Mouse (Mus musculus): Measurements from ENCODE around the gene Vmp1.

The Vmp1 gene

GRCm38 (mm10) chr11:86629941-86630340 is 53.7 kb downstream of the Vmp1 start:
- DNase-seq (ENCODE audit: low spot score): no peak

- DNase-seq (ENCODE audit: low spot score): no peak
Measured at GRCm38 (mm10) chr11:86629445-86629844, 54.2 kb downstream of the Vmp1 start.

GRCm38 (mm10) chr11:86628448-86628847 is 55.2 kb downstream of the Vmp1 start:
- DNase-seq (ENCODE audit: low spot score): no peak

GRCm38 (mm10) chr11:86627649-86628048 is 56.0 kb downstream of the Vmp1 start:
- no peak for DNase-seq (ENCODE audit: low spot score)

GRCm38 (mm10) chr11:86626714-86627113 is 56.9 kb downstream of the Vmp1 start:
- DNase-seq (ENCODE audit: low spot score): no peak

GRCm38 (mm10) chr11:86624237-86624941 is 59.2 kb downstream of the Vmp1 start:
- peak; percentile 32 for DNase-seq (ENCODE audit: low spot score)

- no peak for DNase-seq (ENCODE audit: low spot score)
Measured at GRCm38 (mm10) chr11:86623402-86624010, 60.1 kb downstream of the Vmp1 start.

GRCm38 (mm10) chr11:86622191-86622912 is 61.3 kb downstream of the Vmp1 start:
- no peak for DNase-seq (ENCODE audit: low spot score)

GRCm38 (mm10) chr11:86621139-86621538 is 62.5 kb downstream of the Vmp1 start:
- DNase-seq (ENCODE audit: low spot score): no peak

GRCm38 (mm10) chr11:86618548-86619335 is 64.9 kb downstream of the Vmp1 start:
- DNase-seq (ENCODE audit: low spot score): no peak

- no peak for DNase-seq (ENCODE audit: low spot score)
Measured at GRCm38 (mm10) chr11:86614607-86615006, 69.0 kb downstream of the Vmp1 start.

- no peak for DNase-seq (ENCODE audit: low spot score)
Measured at GRCm38 (mm10) chr11:86614056-86614530, 69.5 kb downstream of the Vmp1 start.

- DNase-seq (ENCODE audit: low spot score): no peak
Measured at GRCm38 (mm10) chr11:86611991-86612390, 71.6 kb downstream of the Vmp1 start.

GRCm38 (mm10) chr11:86610239-86610638 is 73.4 kb downstream of the Vmp1 start:
- no peak for DNase-seq (ENCODE audit: low spot score)

GRCm38 (mm10) chr11:86607808-86608350 is 75.8 kb downstream of the Vmp1 start:
- DNase-seq (ENCODE audit: low spot score): no peak

- DNase-seq (ENCODE audit: low spot score): no peak
Measured at GRCm38 (mm10) chr11:86606621-86607339, 76.9 kb downstream of the Vmp1 start.

GRCm38 (mm10) chr11:86604732-86605520 is 78.7 kb downstream of the Vmp1 start:
- DNase-seq (ENCODE audit: low spot score): no peak

GRCm38 (mm10) chr11:86604289-86604688 is 79.3 kb downstream of the Vmp1 start:
- no peak for DNase-seq (ENCODE audit: low spot score)

GRCm38 (mm10) chr11:86603719-86604118 is 79.9 kb downstream of the Vmp1 start:
- DNase-seq (ENCODE audit: low spot score): no peak

- no peak for DNase-seq (ENCODE audit: low spot score)
Measured at GRCm38 (mm10) chr11:86602116-86602515, 81.5 kb downstream of the Vmp1 start.
